Mouse (Mus musculus) intestine, embryonic 14.5 days (tissue): ENCODE measurements around the gene Adipor1. TPM values are rescaled to one million over a fixed set of nuclear protein-coding genes. Genes with fewer than 3 reads are reported as not detected.
"Not testable (repeated sequence)": the region's sequence is repeated elsewhere in the genome, so short reads cannot be mapped to it uniquely, and the experiment has no call there.

Experiments
- ATAC-seq: fragments of 200-750 bp; cut with Nextera tagmentation; replicated peaks from 2 replicates; pipeline ENCODE4 v1.8.0; 2017; ENCODE audit warnings: low read depth, moderate number of reproducible peaks, moderate TSS enrichment, moderate library complexity; ENCODE audit not compliant: low FRiP score, low TSS enrichment
- DNase-seq: peaks from one replicate; pipeline ENCODE4 v3.0.0-alpha.2; 2018; ENCODE audit warnings: low spot score
- H3K27ac ChIP-seq: fragments of 300-500 bp; sonication (generic); 2 replicates; pipeline ENCODE4 v1.5.1; 2014; ENCODE audit warnings: low read depth, mild to moderate bottlenecking, control low read depth
- H3K27me3 ChIP-seq: fragments of 300-500 bp; sonication (generic); replicated peaks from 2 replicates; pipeline ENCODE4 v1.6.1; 2014; ENCODE audit warnings: low read length, control low read depth; ENCODE audit not compliant: control insufficient read depth, insufficient read depth
- H3K36me3 ChIP-seq: fragments of 300-500 bp; sonication (generic); 2 replicates; pipeline ENCODE4 v1.6.1; 2014; ENCODE audit warnings: low read length, control low read depth; ENCODE audit not compliant: control insufficient read depth, insufficient read depth
- H3K4me1 ChIP-seq: fragments of 300-500 bp; sonication (generic); replicated peaks from 2 replicates; pipeline ENCODE4 v1.6.1; 2014; ENCODE audit warnings: low read length, control low read depth, mixed read lengths; ENCODE audit not compliant: control insufficient read depth, insufficient read depth
- H3K4me2 ChIP-seq: fragments of 300-500 bp; sonication (generic); 2 replicates; pipeline ENCODE4 v1.6.1; 2014; ENCODE audit warnings: low read length
- H3K4me3 ChIP-seq: fragments of 300-500 bp; sonication (generic); 2 replicates; pipeline ENCODE4 v1.5.1; 2014; ENCODE audit warnings: low read depth, low read length, control low read depth, mixed read lengths
- H3K9ac ChIP-seq: fragments of 300-500 bp; sonication (generic); 2 replicates; pipeline ENCODE4 v1.6.1; 2014; ENCODE audit warnings: mild to moderate bottlenecking, low read length
- H3K9me3 ChIP-seq: fragments of 300-500 bp; sonication (generic); 2 replicates; pipeline ENCODE4 v1.6.1; 2016; ENCODE audit warnings: low read length, control low read depth; ENCODE audit not compliant: control insufficient read depth
- WGBS: fragments of 180-500 bp; shearing (Covaris S2); extraction: QIAGEN DNeasy Blood & Tissue Kit; methylation state at CpG from one replicate; pipeline ENCODE4 v1.1.7; 2014; 5-methylcytosine and 5-hydroxymethylcytosine counted together
- polyA plus RNA-seq: library from polyadenylated mRNA; unstranded; fragments of >200 nt; fragmentation: Nextera tagmentation; extraction: Ambion mirVana; gene quantifications from 2 replicates; pipeline ENCODE4 v1.2.1, GENCODE M21; 2014

The Adipor1 gene
- polyA plus RNA-seq, 1 experiment from 2014 or later: 80.6 TPM

GRCm38 (mm10) chr1:134433473-134433872 lies 18.3 kb downstream of the Adipor1 start:
- Histone ChIP-seq H3K36me3 (peaks cover 53% of the 10 kb centered on the region), H3K27ac (no peak overlapping the region), H3K4me3 (no peak overlapping the region), H3K27me3 (no peaks in the 10 kb centered on the region), H3K9me3 (no peaks in the 10 kb centered on the region), H3K4me2 (no peak overlapping the region), H3K9ac (no peak overlapping the region), H3K4me1 (no peaks in the 10 kb centered on the region)
- 88% methylated on average over 4 of the region's 4 CpGs for WGBS
- DNase-seq (no peak), ATAC-seq (no peak)

- Histone ChIP-seq H3K9ac (no peak overlapping the region), H3K9me3 (no peaks in the 10 kb centered on the region), H3K27ac (no peak overlapping the region), H3K27me3 (no peaks in the 10 kb centered on the region), H3K4me2 (no peak overlapping the region), H3K4me3 (no peak overlapping the region), H3K4me1 (no peaks in the 10 kb centered on the region), H3K36me3 (peaks cover 35% of the 10 kb centered on the region)
- WGBS: 35% methylated on average over 4 of the region's 4 CpGs
- DNase-seq (no peak), ATAC-seq (no peak)
Measured at GRCm38 (mm10) chr1:134435414-134435813, 20.2 kb downstream of the Adipor1 start.

- no peaks in the 10 kb centered on the region for H3K36me3 ChIP-seq
- no peaks in the 10 kb centered on the region for H3K4me1 ChIP-seq
- ATAC-seq: no peak
- DNase-seq: no peak
- no peak overlapping the region for H3K4me3 ChIP-seq
- H3K27me3 ChIP-seq: no peaks in the 10 kb centered on the region
- 80% methylated on average over 6 of the region's 6 CpGs for WGBS
- no peak overlapping the region for H3K9ac ChIP-seq
- H3K9me3 ChIP-seq: no peaks in the 10 kb centered on the region
- H3K27ac ChIP-seq: no peak overlapping the region
- no peak overlapping the region for H3K4me2 ChIP-seq
Measured at GRCm38 (mm10) chr1:134440437-134440836, 25.3 kb downstream of the Adipor1 start.

GRCm38 (mm10) chr1:134441737-134442136 lies 26.6 kb downstream of the Adipor1 start:
- H3K27me3 ChIP-seq, H3K9ac ChIP-seq, H3K9me3 ChIP-seq, H3K4me2 ChIP-seq, ATAC-seq, H3K4me3 ChIP-seq, H3K4me1 ChIP-seq, H3K36me3 ChIP-seq, DNase-seq, H3K27ac ChIP-seq: not testable (repeated sequence)
- WGBS: 94% methylated on average over 6 of the region's 10 CpGs

GRCm38 (mm10) chr1:134442394-134442793 lies 27.2 kb downstream of the Adipor1 start:
- no peak overlapping the region for H3K9ac ChIP-seq
- H3K4me1 ChIP-seq: no peaks in the 10 kb centered on the region
- H3K4me3 ChIP-seq: no peak overlapping the region
- no peak overlapping the region for H3K27ac ChIP-seq
- no peaks in the 10 kb centered on the region for H3K36me3 ChIP-seq
- H3K27me3 ChIP-seq: no peaks in the 10 kb centered on the region
- H3K4me2 ChIP-seq: no peak overlapping the region
- WGBS: 94% methylated on average over 3 of the region's 3 CpGs
- DNase-seq: no peak
- no peaks in the 10 kb centered on the region for H3K9me3 ChIP-seq
- ATAC-seq: no peak

GRCm38 (mm10) chr1:134443288-134443687 lies 28.1 kb downstream of the Adipor1 start:
- H3K4me2 ChIP-seq, H3K9me3 ChIP-seq, ATAC-seq, H3K9ac ChIP-seq, H3K27me3 ChIP-seq, H3K27ac ChIP-seq, H3K4me1 ChIP-seq, H3K4me3 ChIP-seq, DNase-seq, H3K36me3 ChIP-seq: not testable (repeated sequence)
- WGBS: 86% methylated on average over 1 of the region's 1 CpGs

GRCm38 (mm10) chr1:134445418-134445817 lies 30.2 kb downstream of the Adipor1 start:
- Histone ChIP-seq H3K4me1 (no peaks in the 10 kb centered on the region), H3K4me3 (no peak overlapping the region), H3K9me3 (no peaks in the 10 kb centered on the region), H3K27ac (no peak overlapping the region), H3K9ac (no peak overlapping the region), H3K4me2 (no peak overlapping the region), H3K36me3 (no peaks in the 10 kb centered on the region), H3K27me3 (no peaks in the 10 kb centered on the region)
- DNase-seq (no peak), ATAC-seq (no peak)
- whole genome bisulfite sequencing: 79% methylated on average over 2 of the region's 2 CpGs

- ATAC-seq, H3K4me2 ChIP-seq, H3K4me3 ChIP-seq, H3K9me3 ChIP-seq, H3K9ac ChIP-seq, H3K36me3 ChIP-seq, DNase-seq, H3K27ac ChIP-seq, H3K27me3 ChIP-seq, H3K4me1 ChIP-seq: not testable (repeated sequence)
- WGBS: 72% methylated on average over 3 of the region's 3 CpGs
Measured at GRCm38 (mm10) chr1:134448537-134448936, 33.4 kb downstream of the Adipor1 start.

GRCm38 (mm10) chr1:134450201-134450600 lies 35.0 kb downstream of the Adipor1 start:
- H3K9me3 ChIP-seq: no peaks in the 10 kb centered on the region
- WGBS: 78% methylated on average over 4 of the region's 4 CpGs
- ATAC-seq: no peak
- H3K27ac ChIP-seq: no peak overlapping the region
- H3K4me2 ChIP-seq: no peak overlapping the region
- H3K36me3 ChIP-seq: no peaks in the 10 kb centered on the region
- H3K4me3 ChIP-seq: no peak overlapping the region
- no peaks in the 10 kb centered on the region for H3K27me3 ChIP-seq
- no peak overlapping the region for H3K9ac ChIP-seq
- H3K4me1 ChIP-seq: no peaks in the 10 kb centered on the region
- DNase-seq: no peak
